Mouse (Mus musculus) limb, embryonic 15.5 days (tissue): ENCODE results near the gene Cdh18. TPM values are rescaled to one million over a fixed set of nuclear protein-coding genes. Genes with fewer than 3 reads are reported as not detected.

Source experiments
- ATAC-seq: fragments of 200-750 bp; cut with Nextera tagmentation; 2 replicates; pipeline ENCODE4 v1.8.0; 2017; ENCODE audit warnings: low read depth, moderate TSS enrichment; ENCODE audit not compliant: insufficient number of reproducible peaks, low FRiP score, low TSS enrichment
- H3K27ac ChIP-seq: fragments of 300-500 bp; sonication (generic); 2 replicates; pipeline ENCODE4 v1.5.1; 2015; ENCODE audit warnings: moderate library complexity, mild to moderate bottlenecking, inconsistent platforms
- H3K27me3 ChIP-seq: fragments of 300-500 bp; sonication (generic); 2 replicates; pipeline ENCODE4 v1.6.1; 2015; ENCODE audit warnings: inconsistent platforms
- H3K36me3 ChIP-seq: fragments of 300-500 bp; sonication (generic); 2 replicates; pipeline ENCODE4 v1.6.1; 2015; ENCODE audit warnings: inconsistent platforms
- H3K4me1 ChIP-seq: fragments of 300-500 bp; sonication (generic); 2 replicates; pipeline ENCODE4 v1.6.1; 2015; ENCODE audit warnings: inconsistent platforms
- H3K4me2 ChIP-seq: fragments of 300-500 bp; sonication (generic); 2 replicates; pipeline ENCODE4 v1.6.1; 2015; ENCODE audit warnings: mild to moderate bottlenecking, inconsistent platforms
- H3K4me3 ChIP-seq: fragments of 300-500 bp; sonication (generic); 2 replicates; pipeline ENCODE4 v1.5.1; 2015; ENCODE audit warnings: mild to moderate bottlenecking, inconsistent platforms
- H3K9ac ChIP-seq: fragments of 300-500 bp; sonication (generic); 2 replicates; pipeline ENCODE4 v1.6.1; 2015; ENCODE audit warnings: inconsistent platforms
- H3K9me3 ChIP-seq: fragments of 300-500 bp; sonication (generic); 2 replicates; pipeline ENCODE4 v1.6.1; 2016; ENCODE audit warnings: inconsistent platforms
- WGBS: fragments of 180-500 bp; shearing (Covaris S2); methylation state at CpG from one replicate; pipeline ENCODE4 v1.1.7; 2015; 5-methylcytosine and 5-hydroxymethylcytosine counted together
- polyA plus RNA-seq: library from polyadenylated mRNA; unstranded; fragments of >200 nt; fragmentation: Nextera tagmentation; extraction: Ambion mirVana; gene quantifications from 2 replicates; pipeline ENCODE4 v1.2.1, GENCODE M21; 2015

Gene Cdh18
- polyA plus RNA-seq, 1 experiment from 2014 or later: 0.90 TPM

DNA sequence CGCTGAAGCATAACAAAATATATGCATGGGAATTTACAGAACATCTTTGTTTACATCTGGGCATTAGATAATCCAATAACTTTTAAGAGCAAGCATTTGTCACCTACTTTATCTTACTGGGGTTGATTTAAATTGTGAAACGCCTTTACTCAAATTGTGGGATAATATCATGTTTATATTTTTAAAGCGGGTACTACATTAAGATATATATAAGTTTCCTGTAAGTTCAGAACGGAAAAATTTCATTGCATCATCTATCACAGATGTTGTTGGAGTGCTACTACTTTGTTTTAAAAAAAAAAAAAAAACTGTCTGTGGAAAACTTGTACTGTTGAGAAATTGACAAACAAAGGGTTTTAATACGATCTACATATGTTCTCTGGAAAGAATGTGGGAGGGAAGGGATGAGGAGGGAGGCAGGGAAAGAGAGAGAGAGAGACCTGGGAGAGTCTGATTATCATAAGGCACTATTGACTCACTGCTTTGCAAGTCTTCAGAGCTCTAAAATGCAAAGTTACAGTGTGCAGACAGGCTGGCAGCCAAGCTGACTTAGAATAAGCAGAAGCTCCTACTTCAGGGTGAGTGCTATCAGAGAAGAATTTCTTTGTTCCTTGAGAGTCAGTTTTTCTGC lies 867.7 kb downstream of the Cdh18 start:
- Histone ChIP-seq H3K27ac (no peak overlapping the region), H3K4me3 (no peak overlapping the region), H3K9me3 (no peaks in the 10 kb centered on the region), H3K36me3 (no peaks in the 10 kb centered on the region), H3K9ac (no peak overlapping the region), H3K27me3 (no peaks in the 10 kb centered on the region), H3K4me2 (no peak overlapping the region), H3K4me1 (no peaks in the 10 kb centered on the region)
- ATAC-seq: no peak
- WGBS: 65% methylated on average over 5 of the region's 5 CpGs

DNA sequence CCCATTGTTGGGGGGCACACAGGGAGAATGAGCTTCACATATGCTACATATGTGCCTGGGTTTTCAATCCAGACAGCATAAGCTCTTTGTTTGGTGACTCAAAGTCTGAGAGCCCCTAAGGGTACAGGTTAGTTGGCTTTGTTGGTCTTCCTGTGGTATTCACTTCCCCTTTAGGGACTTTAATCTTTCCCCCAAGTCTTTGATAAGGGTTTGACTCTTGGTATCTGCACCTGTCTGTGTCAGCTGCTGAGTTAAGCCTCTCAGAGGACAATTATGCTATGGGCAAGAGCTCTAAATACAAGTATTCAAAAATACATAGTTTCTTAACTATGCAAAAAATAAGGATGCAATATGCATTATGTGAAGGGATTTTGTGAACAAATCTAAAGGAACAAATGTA lies 869.3 kb downstream of the Cdh18 start:
- Histone ChIP-seq H3K9me3 (no peaks in the 10 kb centered on the region), H3K4me3 (no peak overlapping the region), H3K27me3 (no peaks in the 10 kb centered on the region), H3K27ac (no peak overlapping the region), H3K4me2 (no peak overlapping the region), H3K9ac (no peak overlapping the region), H3K36me3 (no peaks in the 10 kb centered on the region), H3K4me1 (no peaks in the 10 kb centered on the region)
- ATAC-seq: no peak

DNA sequence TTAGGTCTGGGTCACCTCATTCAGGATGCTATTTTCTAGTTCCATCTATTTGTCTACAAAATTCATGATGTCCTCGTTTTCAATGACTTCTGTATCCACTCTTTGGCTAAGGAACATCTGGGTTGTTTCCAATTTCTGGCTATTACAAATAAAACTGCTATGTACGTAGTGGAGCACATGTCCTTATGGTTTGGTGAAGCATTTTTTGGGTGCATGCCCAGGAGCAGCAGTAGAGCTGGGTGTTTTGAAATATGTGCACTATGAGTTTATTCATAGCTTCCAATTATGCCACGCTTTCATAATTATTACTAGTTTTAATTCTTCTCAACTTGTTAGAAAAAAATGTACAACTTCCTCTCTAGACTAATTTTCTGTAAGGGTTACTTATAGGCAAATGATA lies 871.2 kb downstream of the Cdh18 start:
- 51% methylated on average over 3 of the region's 3 CpGs for WGBS
- Histone ChIP-seq H3K4me1 (no peaks in the 10 kb centered on the region), H3K9ac (no peak overlapping the region), H3K36me3 (no peaks in the 10 kb centered on the region), H3K4me2 (no peak overlapping the region), H3K9me3 (no peaks in the 10 kb centered on the region), H3K27me3 (no peaks in the 10 kb centered on the region), H3K4me3 (no peak overlapping the region), H3K27ac (no peak overlapping the region)
- ATAC-seq: no peak

DNA sequence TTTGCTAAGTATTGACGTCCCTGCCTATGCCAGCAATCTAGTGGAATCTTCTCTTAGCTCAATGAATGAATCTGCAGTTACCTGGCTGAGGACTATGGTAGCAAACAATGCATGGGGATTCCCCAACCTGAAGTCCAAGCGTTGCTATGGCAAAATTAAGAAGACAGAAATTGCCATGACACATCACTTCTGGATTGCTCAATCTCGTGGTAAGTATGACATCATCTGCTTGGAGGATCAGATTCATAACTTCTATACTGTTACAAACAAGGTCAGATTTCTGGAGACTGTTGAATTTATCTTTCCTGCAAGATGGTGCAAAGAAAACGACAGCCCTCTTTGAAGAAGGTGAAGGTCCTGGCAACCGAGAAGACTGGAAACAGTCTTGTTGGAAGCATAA lies 881.2 kb downstream of the Cdh18 start:
- Histone ChIP-seq H3K9ac (no peak overlapping the region), H3K4me3 (no peak overlapping the region), H3K4me2 (no peak overlapping the region), H3K27ac (no peak overlapping the region), H3K36me3 (no peaks in the 10 kb centered on the region), H3K27me3 (no peaks in the 10 kb centered on the region), H3K9me3 (no peaks in the 10 kb centered on the region), H3K4me1 (no peaks in the 10 kb centered on the region)
- no peak for ATAC-seq
- WGBS: 77% methylated on average over 5 of the region's 5 CpGs

DNA sequence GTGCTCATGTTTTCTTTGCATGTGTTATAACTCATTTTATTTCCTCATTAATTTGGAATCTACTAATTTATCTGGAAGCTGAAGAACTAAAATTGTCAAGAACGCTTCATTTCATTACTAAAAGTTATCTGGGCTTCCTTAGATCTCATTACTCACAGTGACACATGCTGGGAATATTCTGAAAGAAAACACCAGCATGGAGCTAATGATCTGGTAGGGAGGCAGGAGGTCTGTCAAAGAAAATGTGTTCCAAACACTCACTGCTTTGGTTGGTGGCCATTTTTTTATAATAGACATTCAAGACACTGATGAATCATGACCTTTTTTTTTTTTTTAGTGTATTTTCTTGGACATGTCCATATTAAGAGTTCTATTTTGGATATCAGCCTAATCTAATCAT lies 899.7 kb downstream of the Cdh18 start:
- Histone ChIP-seq H3K27ac (no peak overlapping the region), H3K4me2 (no peak overlapping the region), H3K36me3 (no peaks in the 10 kb centered on the region), H3K4me1 (no peaks in the 10 kb centered on the region), H3K27me3 (no peaks in the 10 kb centered on the region), H3K4me3 (no peak overlapping the region), H3K9ac (no peak overlapping the region), H3K9me3 (no peaks in the 10 kb centered on the region)
- no peak for ATAC-seq
- WGBS: 61% methylated on average over 1 of the region's 1 CpGs

DNA sequence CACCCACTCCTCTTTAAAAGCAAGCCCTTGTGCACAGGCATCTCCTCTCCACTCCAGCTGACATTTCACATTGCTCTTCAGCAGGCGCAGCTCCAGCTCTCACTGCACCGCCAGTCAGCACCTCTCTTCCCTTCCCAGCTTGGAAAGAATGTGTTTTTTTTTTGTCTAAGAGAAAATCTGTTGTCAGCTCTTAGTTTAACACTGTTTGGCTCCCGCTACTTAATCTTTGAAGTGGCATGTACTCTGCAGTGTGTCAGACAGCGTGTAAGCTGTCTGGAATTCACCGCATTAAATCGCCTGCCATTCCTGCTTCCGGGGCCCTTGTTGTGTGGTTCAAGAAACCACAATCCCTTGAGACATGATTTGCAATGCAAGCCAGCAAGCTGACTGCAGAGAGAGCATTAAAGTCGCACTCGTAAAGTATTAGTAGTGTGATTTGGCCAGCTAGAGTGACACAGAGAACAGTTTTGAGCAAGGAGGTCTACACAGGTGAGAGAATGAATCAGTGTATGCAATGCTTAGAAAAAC lies 903.3 kb downstream of the Cdh18 start:
- H3K36me3 ChIP-seq: no peaks in the 10 kb centered on the region
- H3K4me2 ChIP-seq: 0 out of 2 replicates have a peak overlapping the region, but pooled peaks have one; percentile 2
- H3K27me3 ChIP-seq: no peaks in the 10 kb centered on the region
- no peak for ATAC-seq
- no peaks in the 10 kb centered on the region for H3K9me3 ChIP-seq
- H3K27ac ChIP-seq: no peak overlapping the region
- H3K4me1 ChIP-seq: no peaks in the 10 kb centered on the region
- no peak overlapping the region for H3K9ac ChIP-seq
- no peak overlapping the region for H3K4me3 ChIP-seq
- 26% methylated on average over 9 of the region's 9 CpGs for WGBS

DNA sequence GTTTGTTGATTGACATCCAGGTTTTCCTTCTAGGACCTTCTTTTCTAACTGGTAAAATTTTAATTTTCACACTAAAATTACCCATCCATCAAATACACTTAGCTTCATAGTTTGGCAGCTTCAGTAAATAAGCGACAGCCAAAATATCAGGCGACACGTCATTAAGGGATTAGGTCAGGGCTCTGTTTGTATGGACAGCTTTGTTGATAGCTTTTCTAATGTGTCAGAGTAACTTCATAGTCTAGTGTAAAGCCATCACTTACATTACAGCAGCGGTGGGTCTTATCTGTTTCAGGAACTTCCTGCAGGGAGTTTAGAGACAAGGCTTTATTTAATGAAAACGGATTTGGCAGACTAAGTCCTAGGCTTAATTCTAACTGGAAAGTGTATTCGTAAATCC lies 904.5 kb downstream of the Cdh18 start:
- Histone ChIP-seq H3K27me3 (no peaks in the 10 kb centered on the region), H3K4me2 (no peak overlapping the region), H3K9ac (no peak overlapping the region), H3K36me3 (no peaks in the 10 kb centered on the region), H3K4me1 (no peaks in the 10 kb centered on the region), H3K27ac (no peak overlapping the region), H3K4me3 (no peak overlapping the region), H3K9me3 (no peaks in the 10 kb centered on the region)
- WGBS: 77% methylated on average over 6 of the region's 6 CpGs
- no peak for ATAC-seq

DNA sequence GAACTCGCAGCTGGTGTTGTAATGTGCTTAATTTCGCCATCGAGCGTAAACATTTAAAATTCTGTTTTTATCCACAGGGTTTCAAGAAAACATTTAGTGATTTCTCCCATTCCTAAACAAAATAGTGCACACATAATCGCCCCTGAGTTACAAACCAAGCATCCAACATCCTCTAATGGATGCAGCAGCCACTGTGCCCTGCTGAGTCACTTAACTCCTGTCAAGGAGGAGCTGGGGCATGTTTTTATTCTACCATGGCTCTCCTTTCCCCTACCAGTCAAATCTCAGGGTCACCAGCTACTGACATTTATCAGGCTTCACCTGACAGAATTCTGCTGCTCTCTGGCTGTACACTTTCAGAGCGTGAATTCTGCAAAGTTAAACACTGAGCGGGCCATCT lies 906.5 kb downstream of the Cdh18 start:
- Histone ChIP-seq H3K4me1 (no peaks in the 10 kb centered on the region), H3K9me3 (no peaks in the 10 kb centered on the region), H3K36me3 (no peaks in the 10 kb centered on the region), H3K4me3 (no peak overlapping the region), H3K27ac (no peak overlapping the region), H3K9ac (no peak overlapping the region), H3K4me2 (no peak overlapping the region), H3K27me3 (no peaks in the 10 kb centered on the region)
- WGBS: 72% methylated on average over 7 of the region's 7 CpGs
- no peak for ATAC-seq

DNA sequence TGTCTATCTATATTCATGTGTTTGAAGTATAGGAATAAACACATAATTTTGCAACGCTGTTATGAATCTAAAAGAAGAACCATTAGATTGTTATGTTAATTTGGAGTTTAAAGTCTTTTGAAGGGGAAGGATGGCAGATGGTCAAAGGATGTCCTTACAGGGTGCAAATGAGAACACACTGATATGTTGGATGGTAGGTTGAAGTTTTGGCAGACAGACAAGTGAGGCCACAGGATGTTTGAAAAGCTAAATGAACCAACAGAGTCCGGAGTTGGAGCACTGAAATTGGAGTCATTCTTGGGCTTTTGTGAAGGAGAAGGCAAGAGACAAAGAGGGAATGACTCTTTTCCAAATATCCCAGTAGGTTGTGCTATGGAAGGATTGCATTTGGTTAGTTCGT lies 908.6 kb downstream of the Cdh18 start:
- H3K27me3 ChIP-seq: no peaks in the 10 kb centered on the region
- no peak overlapping the region for H3K4me3 ChIP-seq
- no peak overlapping the region for H3K4me2 ChIP-seq
- H3K4me1 ChIP-seq: no peaks in the 10 kb centered on the region
- H3K9ac ChIP-seq: no peak overlapping the region
- H3K27ac ChIP-seq: no peak overlapping the region
- H3K9me3 ChIP-seq: no peaks in the 10 kb centered on the region
- H3K36me3 ChIP-seq: no peaks in the 10 kb centered on the region
- WGBS: 72% methylated on average over 3 of the region's 3 CpGs
- no peak for ATAC-seq

DNA sequence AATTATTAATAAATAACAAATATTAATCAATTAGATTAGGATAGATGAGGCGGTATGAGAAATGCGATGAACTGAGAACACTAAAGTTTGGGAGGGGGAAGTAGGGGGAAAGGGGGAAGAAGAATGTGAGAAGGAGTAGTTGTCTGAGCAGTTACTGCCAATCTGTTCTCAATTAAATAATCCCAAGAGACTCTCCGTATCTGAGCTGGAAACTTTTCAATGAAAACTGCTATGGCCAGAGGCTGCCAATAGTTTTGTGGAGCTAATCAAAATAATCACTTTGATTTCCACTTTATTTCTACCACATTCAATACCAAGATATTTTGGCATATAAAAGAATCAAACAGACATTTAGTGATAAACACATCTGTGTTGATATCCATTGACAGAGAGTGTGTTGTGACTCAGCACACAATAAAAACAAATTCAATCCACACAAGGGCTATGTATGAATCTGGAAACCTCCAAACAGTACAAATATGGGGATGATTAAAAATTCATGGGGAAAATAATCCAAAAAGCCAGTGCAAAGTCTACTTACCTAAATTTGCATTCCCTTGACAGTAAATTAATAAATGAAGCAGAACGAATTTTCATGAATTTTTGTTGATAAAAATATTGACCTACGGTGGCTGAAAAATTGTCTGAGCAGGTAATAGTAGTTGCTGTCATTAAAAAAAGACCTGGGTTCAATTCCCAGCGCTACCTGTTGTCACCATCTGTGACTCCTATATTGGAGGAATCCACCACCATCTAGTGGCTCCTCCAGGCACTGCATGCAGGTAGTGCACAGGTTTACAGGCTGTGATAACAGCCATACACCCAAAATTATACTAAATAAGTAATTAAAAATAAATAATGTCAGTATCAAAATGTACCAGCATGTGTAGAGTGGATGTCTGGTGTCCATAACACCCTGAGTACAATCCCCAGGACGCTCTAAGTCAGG lies 922.0 kb downstream of the Cdh18 start:
- Histone ChIP-seq H3K4me2 (no peak overlapping the region), H3K36me3 (no peaks in the 10 kb centered on the region), H3K4me1 (no peaks in the 10 kb centered on the region), H3K9ac (no peak overlapping the region), H3K4me3 (no peak overlapping the region), H3K9me3 (no peaks in the 10 kb centered on the region), H3K27me3 (no peaks in the 10 kb centered on the region), H3K27ac (no peak overlapping the region)
- no peak for ATAC-seq
- WGBS: 72% methylated on average over 7 of the region's 7 CpGs

DNA sequence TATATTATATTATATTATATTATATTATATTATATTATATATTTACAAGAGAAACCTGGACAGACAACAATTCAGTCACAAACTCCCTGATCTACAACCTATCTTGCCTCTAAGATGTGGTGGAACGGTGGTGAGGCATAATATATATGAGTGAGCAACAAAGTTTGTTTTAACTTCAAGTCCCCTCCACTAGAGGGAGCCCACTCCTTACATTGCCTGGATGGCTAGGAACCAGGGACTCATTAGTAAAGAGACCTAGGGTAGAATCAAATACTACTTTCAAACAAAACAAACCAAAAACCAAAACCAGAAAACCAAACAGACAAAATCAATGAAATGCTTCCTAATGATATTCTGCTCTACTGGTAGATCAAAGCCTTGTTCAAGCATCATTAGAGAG lies 937.5 kb downstream of the Cdh18 start:
- Histone ChIP-seq H3K4me3 (no peak overlapping the region), H3K27me3 (no peaks in the 10 kb centered on the region), H3K36me3 (no peaks in the 10 kb centered on the region), H3K9ac (no peak overlapping the region), H3K4me1 (no peaks in the 10 kb centered on the region), H3K27ac (no peak overlapping the region), H3K4me2 (no peak overlapping the region), H3K9me3 (no peaks in the 10 kb centered on the region)
- 48% methylated on average over 1 of the region's 1 CpGs for WGBS
- no peak for ATAC-seq

DNA sequence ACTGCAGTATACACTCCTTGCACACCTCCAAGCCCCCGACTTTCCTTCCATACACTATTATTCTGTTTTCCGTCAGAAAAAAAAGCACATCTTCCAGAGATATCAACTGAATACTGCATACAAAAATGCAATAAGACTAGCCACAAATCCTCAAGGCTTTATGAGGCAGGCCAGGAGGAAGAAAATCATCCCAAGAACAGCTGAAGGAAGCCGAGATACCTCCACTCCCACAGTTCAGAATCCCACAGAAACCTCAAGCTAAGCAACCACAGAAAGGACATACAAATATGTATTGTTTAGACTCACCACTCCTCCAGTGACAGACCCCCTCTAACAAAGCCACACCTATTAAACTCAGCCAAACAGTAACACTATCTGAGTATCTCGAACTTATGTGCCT lies 957.7 kb downstream of the Cdh18 start:
- H3K4me2 ChIP-seq: no peak overlapping the region
- H3K36me3 ChIP-seq: no peaks in the 10 kb centered on the region
- ATAC-seq: no peak
- no peaks in the 10 kb centered on the region for H3K27me3 ChIP-seq
- no peak overlapping the region for H3K9ac ChIP-seq
- no peak overlapping the region for H3K27ac ChIP-seq
- H3K4me3 ChIP-seq: no peak overlapping the region
- no peaks in the 10 kb centered on the region for H3K4me1 ChIP-seq
- H3K9me3 ChIP-seq: no peaks in the 10 kb centered on the region
- 78% methylated on average over 4 of the region's 4 CpGs for WGBS
